Mouse (Mus musculus) Patski (cell line): ENCODE results near the gene Cxxc4. TPM values are rescaled to one million over a fixed set of nuclear protein-coding genes. Genes with fewer than 3 reads are reported as not detected.
A peak's percentile ranks its signal among the peaks of the same experiment; 100 is the strongest.

Experiments used
- ATAC-seq: fragments of 100-300 bp; one replicate; pipeline ENCODE4 v1.8.0; 2021
- CTCF ChIA-PET: fragments of 350-600 bp; sonication (Branson Sonifier 250); formaldehyde crosslinking; loops from one replicate; lab custom pipeline; 2022; ENCODE audit warnings: inconsistent platforms; lab: Charles Lee
- POLR2A ChIA-PET: fragments of 350-600 bp; sonication (Branson Sonifier 250); formaldehyde crosslinking; loops from one replicate; lab custom pipeline; 2022; ENCODE audit warnings: antibody characterized with exemption, inconsistent platforms; lab: Charles Lee
- DNase-seq: peaks from one replicate; pipeline ENCODE4 v3.0.0-alpha.2; 2011; ENCODE audit warnings: low read depth, low spot score
- H3K27me3 ChIP-seq: fragments of 371-371 bp; one replicate; pipeline ENCODE4 v1.5.1; 2021
- CTCF ChIP-seq: fragments of 100-300 bp; IDR thresholded peaks from one replicate; pipeline ENCODE4 v1.5.1; 2021
- in situ Hi-C: fragments of 300-500 bp; cut with MboI; formaldehyde crosslinking; loops from 3 replicates; pipeline ENCODE4 v1.11.1; 2018; ENCODE audit warnings: low pct_unique_long_range_greater_than_20kb, mixed read lengths
- polyA plus RNA-seq: library from polyadenylated mRNA; unstranded; gene quantifications from one replicate; pipeline ENCODE4 v1.2.3, GENCODE M21; 2021

The Cxxc4 gene
- polyA plus RNA-seq, 1 experiment from 2014 or later: 0.03 TPM

GRCm38 (mm10) chr3:134225928-134226327, 10.4 kb upstream of the Cxxc4 start:
- TF ChIP-seq CTCF: no peak
- ATAC-seq (no peak), DNase-seq (no peak)
- in situ Hi-C loops: no loop called here
- CTCF ChIA-PET: no interaction called here
- POLR2A ChIA-PET: no interaction called here
- no peaks in the 10 kb centered on the region for H3K27me3 ChIP-seq

- POLR2A ChIA-PET: interaction anchor here (0.6 to 0.9 kb wide), 2 partner anchors 151 to 980 kb away, joined by 3 to 4 read pairs; no protein-coding TSS in a partner anchor
- no peak for TF ChIP-seq CTCF
- DNase-seq (no peak), ATAC-seq (no peak)
- peaks cover 14% of the 10 kb centered on the region for H3K27me3 ChIP-seq
- CTCF ChIA-PET: no interaction called here
- in situ Hi-C loops: no loop called here
These were observed 3.5 kb upstream of the Cxxc4 start for GRCm38 (mm10) chr3:134232753-134233152.

DNA sequence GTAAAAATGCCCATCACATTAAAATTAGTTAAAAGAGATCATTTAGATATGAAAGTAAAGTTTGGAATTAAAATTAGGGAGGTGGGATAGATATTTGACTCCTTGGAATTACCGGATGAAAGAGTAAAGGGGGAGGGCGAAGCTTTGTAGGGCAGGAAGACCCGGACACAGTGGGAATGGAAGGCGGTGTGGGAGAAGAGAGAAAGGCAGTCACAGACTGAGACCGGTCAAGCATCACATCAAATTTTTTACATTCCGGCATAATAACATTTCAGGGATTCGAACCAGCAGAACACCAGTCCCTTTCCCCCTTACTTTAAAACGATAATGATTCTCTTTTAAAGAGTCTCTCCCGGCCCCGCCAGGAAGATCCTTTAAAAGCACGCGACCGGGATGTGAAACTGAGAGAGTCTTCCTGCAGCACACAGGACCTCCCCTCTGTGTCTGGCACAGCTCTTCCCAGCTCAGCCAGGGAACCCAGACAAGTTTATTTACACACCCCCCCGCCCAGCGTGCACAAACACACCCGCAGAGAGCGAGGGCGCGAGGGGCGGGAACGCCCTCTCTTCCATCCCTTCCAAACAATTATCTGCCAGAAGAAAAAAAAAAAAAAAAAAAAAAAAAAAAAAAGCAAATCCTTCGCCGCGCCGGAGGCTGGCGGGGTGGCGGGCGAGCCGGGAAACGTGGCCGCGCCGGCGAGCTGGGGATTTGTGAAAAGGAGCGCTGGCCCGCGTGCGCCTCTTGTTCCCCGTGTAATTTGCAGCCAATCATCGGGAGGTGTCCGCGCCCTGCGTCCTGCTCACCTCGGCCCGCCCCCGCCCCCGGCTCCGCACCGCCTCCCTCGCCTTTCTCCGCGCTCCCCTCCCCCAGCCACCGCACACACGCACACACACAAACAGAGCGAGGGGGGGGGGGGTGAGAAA, 532 bp upstream of the Cxxc4 start:
- POLR2A ChIA-PET: interaction anchor here (0.7 kb wide), 2 partner anchors 130 to 365 kb away, joined by 5 to 7 read pairs; no protein-coding TSS in a partner anchor
- H3K27me3 ChIP-seq: peaks cover 24% of the 10 kb centered on the region
- in situ Hi-C loops: no loop called here
- DNase-seq: no peak
- peak; percentile 31 for ATAC-seq
- TF ChIP-seq CTCF: no peak
- CTCF ChIA-PET: no interaction called here

GRCm38 (mm10) chr3:134237113-134237805, 975 bp downstream of the Cxxc4 start:
- DNase-seq: no peak
- POLR2A ChIA-PET: no interaction called here

GRCm38 (mm10) chr3:134238621-134239310, 2.5 kb downstream of the Cxxc4 start:
- ChIA-PET POLR2A (no interaction called here), CTCF (interaction anchor here (2.1 kb wide), 1 partner anchor 391 kb away, joined by 4 read pairs; no protein-coding TSS in a partner anchor)
- in situ Hi-C loops: no loop called here
- no peak for ATAC-seq
- DNase-seq: no peak
- no peak for TF ChIP-seq CTCF
- H3K27me3 ChIP-seq: peaks cover 22% of the 10 kb centered on the region

More at GRCm38 (mm10) chr3:134237113-134237805, 975 bp downstream of the Cxxc4 start:
- ATAC-seq: no peak
- CTCF ChIA-PET: no interaction called here
- in situ Hi-C loops: no loop called here
- TF ChIP-seq CTCF: no peak
- peaks cover 24% of the 10 kb centered on the region for H3K27me3 ChIP-seq

DNA sequence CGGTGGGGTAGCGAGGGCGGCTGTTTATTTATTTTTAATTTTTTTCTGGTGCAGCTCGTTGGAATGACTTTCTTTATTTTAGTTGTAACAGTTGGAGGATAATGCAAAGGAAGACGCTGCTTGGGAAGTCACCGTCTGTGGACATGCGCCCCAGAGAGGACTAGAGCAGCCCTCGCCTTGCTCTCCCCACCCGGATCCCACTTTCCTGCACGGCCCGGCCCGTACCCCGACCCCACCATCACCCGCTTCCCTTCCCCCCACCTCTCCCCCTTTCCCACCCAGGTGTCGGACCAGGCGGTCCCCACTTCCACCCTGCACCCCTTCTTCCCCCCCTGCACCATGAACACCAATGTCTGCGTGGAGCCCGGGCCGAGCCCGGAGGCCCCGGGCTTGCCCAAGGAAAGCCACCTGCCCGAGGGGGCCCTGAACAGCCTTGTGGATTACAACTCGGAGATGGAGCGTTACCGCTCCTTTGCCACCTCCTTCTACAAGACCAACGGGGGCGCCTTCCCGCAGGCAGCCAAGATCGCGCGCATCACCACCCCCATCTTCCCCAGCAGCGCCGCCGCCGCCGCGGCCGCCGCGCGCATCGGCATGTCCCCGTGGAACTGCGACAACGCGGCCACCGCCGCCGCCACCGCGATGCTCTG, 3.2 kb downstream of the Cxxc4 start:
- POLR2A ChIA-PET: no interaction called here
- TF ChIP-seq CTCF: no peak
- DNase-seq (no peak), ATAC-seq (peak; percentile 19)
- CTCF ChIA-PET: interaction anchor here (2.1 kb wide), 1 partner anchor 390 kb away, joined by 4 read pairs; no protein-coding TSS in a partner anchor
- in situ Hi-C loops: no loop called here
- H3K27me3 ChIP-seq: peaks cover 15% of the 10 kb centered on the region

GRCm38 (mm10) chr3:134239971-134240717, 3.9 kb downstream of the Cxxc4 start:
- ChIA-PET POLR2A (no interaction called here), CTCF (interaction anchor here (0.7 to 2.1 kb wide), 4 partner anchors 11 to 389 kb away, joined by 3 to 4 read pairs (median 4); no protein-coding TSS in a partner anchor)
- ATAC-seq (peak; percentile 53), DNase-seq (no peak)
- in situ Hi-C loops: no loop called here
- H3K27me3 ChIP-seq: peaks cover 14% of the 10 kb centered on the region
- no peak for TF ChIP-seq CTCF

GRCm38 (mm10) chr3:134240718-134241025, 4.4 kb downstream of the Cxxc4 start:
- DNase-seq (no peak), ATAC-seq (no peak)
- peaks cover 11% of the 10 kb centered on the region for H3K27me3 ChIP-seq
- ChIA-PET CTCF (interaction anchor here (0.7 to 2.1 kb wide), 4 partner anchors 10 to 389 kb away, joined by 3 to 4 read pairs (median 4); no protein-coding TSS in a partner anchor), POLR2A (no interaction called here)
- in situ Hi-C loops: no loop called here
- TF ChIP-seq CTCF: no peak

- no peak for ATAC-seq
- in situ Hi-C loops: no loop called here
- TF ChIP-seq CTCF: no peak
- no peak for DNase-seq
- POLR2A ChIA-PET: no interaction called here
- CTCF ChIA-PET: no interaction called here
- peaks cover 6% of the 10 kb centered on the region for H3K27me3 ChIP-seq
These were observed 7.0 kb downstream of the Cxxc4 start for GRCm38 (mm10) chr3:134243168-134243849.
